Mouse (Mus musculus) embryonic facial prominence, embryonic 11.5 days (tissue): ENCODE measurements at regions not wholly inside any gene's neighbourhood (a gene's known extent, or its start where the extent isn't known, plus 50 kb on each side); places are given as distances from the start of the nearest gene placed in this dataset.
A peak's percentile ranks its signal among the peaks of the same experiment; 100 is the strongest.

Experiments
- ATAC-seq: fragments of 200-750 bp; cut with Nextera tagmentation; replicated peaks from 2 replicates; pipeline ENCODE4 v1.8.0; 2017; ENCODE audit warnings: low read depth; ENCODE audit not compliant: insufficient number of reproducible peaks, low FRiP score, low TSS enrichment
- DNase-seq: peaks from one replicate; pipeline ENCODE4 v3.0.0-alpha.2; 2015; ENCODE audit warnings: low spot score
- H3K27ac ChIP-seq: fragments of 300-500 bp; sonication (generic); replicated peaks from 2 replicates; pipeline ENCODE4 v1.5.1; 2014; ENCODE audit warnings: mild to moderate bottlenecking, low read depth, low read length, control low read depth
- H3K27me3 ChIP-seq: fragments of 300-500 bp; sonication (generic); 2 replicates; pipeline ENCODE4 v1.6.1; 2014; ENCODE audit warnings: mild to moderate bottlenecking, low read length, moderate library complexity, mixed read lengths; ENCODE audit not compliant: control insufficient read depth, insufficient read depth
- H3K36me3 ChIP-seq: fragments of 300-500 bp; sonication (generic); replicated peaks from 2 replicates; pipeline ENCODE4 v1.6.1; 2014; ENCODE audit warnings: low read depth, mild to moderate bottlenecking, low read length, moderate library complexity, mixed read lengths; ENCODE audit not compliant: control insufficient read depth, insufficient read depth
- H3K4me1 ChIP-seq: fragments of 300-500 bp; sonication (generic); 2 replicates; pipeline ENCODE4 v1.6.1; 2014; ENCODE audit warnings: low read length, mixed read lengths; ENCODE audit not compliant: control insufficient read depth, insufficient read depth
- H3K4me2 ChIP-seq: fragments of 300-500 bp; sonication (generic); 2 replicates; pipeline ENCODE4 v1.6.1; 2014; ENCODE audit warnings: low read depth, mild to moderate bottlenecking, control low read depth, low read length, moderate library complexity
- H3K4me3 ChIP-seq: fragments of 300-500 bp; sonication (generic); 2 replicates; pipeline ENCODE4 v1.5.1; 2014; ENCODE audit warnings: low read depth, low read length, control low read depth
- H3K9ac ChIP-seq: fragments of 300-500 bp; sonication (generic); replicated peaks from 2 replicates; pipeline ENCODE4 v1.6.1; 2014; ENCODE audit warnings: mild to moderate bottlenecking, control low read depth, low read length
- H3K9me3 ChIP-seq: fragments of 300-500 bp; sonication (generic); replicated peaks from 2 replicates; pipeline ENCODE4 v1.6.1; 2016; ENCODE audit warnings: mild to moderate bottlenecking, low read length, inconsistent platforms, mixed read lengths; ENCODE audit not compliant: control insufficient read depth
- WGBS: fragments of 180-500 bp; shearing (Covaris S2); extraction: QIAGEN DNeasy Blood & Tissue Kit; methylation state at CpG from one replicate; pipeline ENCODE4 v1.1.7; 2014; 5-methylcytosine and 5-hydroxymethylcytosine counted together

DNA sequence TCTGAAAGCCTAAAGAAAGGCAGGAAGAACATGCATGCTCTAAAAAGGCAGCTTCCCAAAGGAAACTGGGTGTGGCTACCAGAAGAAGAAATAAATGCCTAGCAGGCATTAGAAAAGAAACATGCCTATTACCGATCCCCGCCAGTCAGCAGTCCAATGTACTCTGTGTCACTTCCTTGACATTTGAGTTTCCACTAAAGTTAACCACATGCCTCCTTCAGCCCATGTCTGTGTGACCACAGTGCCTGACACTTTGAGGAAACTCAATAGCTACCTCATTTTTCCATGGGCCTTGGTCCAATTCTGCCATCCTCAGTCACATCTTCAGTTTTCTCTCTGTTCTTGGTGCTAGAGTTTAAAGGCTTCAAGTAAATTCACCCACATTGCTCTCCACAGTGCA is 233.7 kb upstream of the Isx start:
- no peak overlapping the region for H3K27ac ChIP-seq
- ATAC-seq (no peak), DNase-seq (no peak)
- no peaks in the 10 kb centered on the region for H3K27me3 ChIP-seq
- 78% methylated on average over 2 of the region's 2 CpGs for WGBS
- H3K9ac ChIP-seq = no peak overlapping the region
- no peaks in the 10 kb centered on the region for H3K4me1 ChIP-seq
- H3K9me3 ChIP-seq = no peaks in the 10 kb centered on the region
- no peaks in the 10 kb centered on the region for H3K36me3 ChIP-seq
- no peak overlapping the region for H3K4me2 ChIP-seq
- H3K4me3 ChIP-seq = no peak overlapping the region

DNA sequence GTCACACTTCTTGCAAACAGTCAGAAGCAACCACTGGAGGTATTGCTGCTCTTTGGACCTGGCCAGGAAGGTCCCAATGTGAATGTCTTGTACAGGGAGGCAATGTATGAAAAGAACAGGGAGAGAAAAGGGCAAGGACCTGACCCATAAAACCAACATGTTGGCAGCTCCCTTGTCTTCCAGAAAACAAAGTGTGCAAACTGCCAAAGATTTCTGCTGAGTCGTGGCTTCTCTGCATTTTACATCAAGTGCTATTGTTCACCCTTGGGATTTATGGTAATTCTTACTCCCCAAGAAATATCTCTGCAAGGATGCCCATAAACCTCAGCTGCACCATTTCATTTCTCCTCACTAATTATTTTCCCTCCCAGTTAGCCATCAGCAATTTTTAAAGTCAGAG is 232.3 kb upstream of the Isx start:
- no peak overlapping the region for H3K4me2 ChIP-seq
- no peaks in the 10 kb centered on the region for H3K36me3 ChIP-seq
- H3K4me3 ChIP-seq = no peak overlapping the region
- no peaks in the 10 kb centered on the region for H3K27me3 ChIP-seq
- no peak overlapping the region for H3K9ac ChIP-seq
- ATAC-seq = no peak
- no peaks in the 10 kb centered on the region for H3K9me3 ChIP-seq
- WGBS = 50% methylated on average over 1 of the region's 1 CpGs
- H3K27ac ChIP-seq = no peak overlapping the region
- H3K4me1 ChIP-seq = no peaks in the 10 kb centered on the region
- DNase-seq = no peak

DNA sequence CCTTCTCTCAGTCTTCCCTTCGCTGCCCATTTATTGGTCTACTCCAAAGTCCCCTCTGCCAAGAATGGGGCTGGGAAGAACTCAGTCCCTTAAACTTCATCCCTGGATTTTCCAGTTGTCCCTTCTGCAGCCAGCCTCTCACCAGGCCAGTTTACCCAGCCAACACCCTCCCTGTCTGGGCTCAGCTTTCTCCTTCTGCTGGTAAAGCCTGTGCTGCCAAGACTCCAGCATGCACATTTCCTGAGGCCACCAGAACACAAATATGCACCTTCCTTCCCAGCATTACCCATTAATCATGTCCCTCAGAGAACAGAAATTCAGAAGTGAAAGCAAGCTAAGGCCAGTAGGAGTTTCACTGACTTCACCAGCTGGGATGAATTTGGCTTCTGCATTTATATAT is 213.0 kb upstream of the Isx start:
- Histone ChIP-seq H3K9me3 (no peaks in the 10 kb centered on the region), H3K27me3 (no peaks in the 10 kb centered on the region), H3K36me3 (no peaks in the 10 kb centered on the region), H3K4me3 (no peak overlapping the region), H3K27ac (no peak overlapping the region), H3K4me1 (no peaks in the 10 kb centered on the region), H3K4me2 (no peak overlapping the region), H3K9ac (no peak overlapping the region)
- ATAC-seq (no peak), DNase-seq (no peak)
- WGBS = 93% methylated on average over 1 of the region's 1 CpGs

- Histone ChIP-seq H3K27me3 (no peaks in the 10 kb centered on the region), H3K4me3 (no peak overlapping the region), H3K9me3 (no peaks in the 10 kb centered on the region), H3K4me1 (no peaks in the 10 kb centered on the region), H3K9ac (no peak overlapping the region), H3K36me3 (no peaks in the 10 kb centered on the region), H3K4me2 (no peak overlapping the region), H3K27ac (no peak overlapping the region)
- DNase-seq (no peak), ATAC-seq (no peak)
These were observed 184.6 kb upstream of the Isx start for GRCm38 (mm10) chr8:74688342-74688741.

- ATAC-seq (no peak), DNase-seq (no peak)
- H3K4me2 ChIP-seq = no peak overlapping the region
- no peak overlapping the region for H3K27ac ChIP-seq
- no peaks in the 10 kb centered on the region for H3K36me3 ChIP-seq
- H3K9ac ChIP-seq = no peak overlapping the region
- H3K27me3 ChIP-seq = no peaks in the 10 kb centered on the region
- no peaks in the 10 kb centered on the region for H3K9me3 ChIP-seq
- H3K4me3 ChIP-seq = no peak overlapping the region
- H3K4me1 ChIP-seq = no peaks in the 10 kb centered on the region
These were observed 177.0 kb upstream of the Isx start for GRCm38 (mm10) chr8:74696001-74696400.

DNA sequence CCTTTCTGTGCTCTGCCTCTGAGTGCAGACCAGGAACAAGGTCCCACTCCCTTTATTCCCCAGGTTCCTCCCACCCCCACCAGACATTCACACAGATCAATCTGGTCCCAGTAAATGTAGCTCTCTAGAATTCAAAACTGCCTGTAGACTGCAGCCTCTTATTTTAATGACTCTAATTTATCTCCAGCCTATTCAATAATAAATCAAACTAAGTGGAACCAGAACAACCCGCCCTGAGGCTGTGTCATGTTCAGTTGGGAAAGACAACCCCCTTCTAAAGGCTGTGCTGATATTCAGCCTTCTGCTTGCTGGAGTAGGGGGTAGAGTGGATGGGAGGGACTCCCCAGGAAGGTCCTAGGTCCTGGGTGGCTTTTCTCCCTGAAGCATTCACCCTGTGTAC is 175.7 kb upstream of the Isx start:
- peak; percentile 44; the same call in 1 of the 2 replicates for ATAC-seq
- 61% methylated on average over 1 of the region's 1 CpGs for WGBS
- Histone ChIP-seq H3K4me3 (no peak overlapping the region), H3K27ac (no peak overlapping the region), H3K27me3 (no peaks in the 10 kb centered on the region), H3K4me2 (no peak overlapping the region), H3K9me3 (no peaks in the 10 kb centered on the region), H3K9ac (no peak overlapping the region), H3K36me3 (no peaks in the 10 kb centered on the region), H3K4me1 (no peaks in the 10 kb centered on the region)
- DNase-seq = peak; percentile 13

- no peak overlapping the region for H3K9ac ChIP-seq
- DNase-seq = no peak
- no peak overlapping the region for H3K4me2 ChIP-seq
- no peaks in the 10 kb centered on the region for H3K4me1 ChIP-seq
- no peaks in the 10 kb centered on the region for H3K27me3 ChIP-seq
- no peak overlapping the region for H3K4me3 ChIP-seq
- H3K9me3 ChIP-seq = no peaks in the 10 kb centered on the region
- no peak overlapping the region for H3K27ac ChIP-seq
- H3K36me3 ChIP-seq = no peaks in the 10 kb centered on the region
- WGBS = 76% methylated on average over 3 of the region's 3 CpGs
- ATAC-seq = no peak
These were observed 160.4 kb upstream of the Isx start for GRCm38 (mm10) chr8:74712617-74713016.

- WGBS = 68% methylated on average over 5 of the region's 5 CpGs
- Histone ChIP-seq H3K9me3 (no peaks in the 10 kb centered on the region), H3K4me3 (no peak overlapping the region), H3K9ac (no peak overlapping the region), H3K36me3 (no peaks in the 10 kb centered on the region), H3K4me1 (no peaks in the 10 kb centered on the region), H3K27me3 (no peaks in the 10 kb centered on the region), H3K4me2 (no peak overlapping the region), H3K27ac (no peak overlapping the region)
- no peak for DNase-seq
- ATAC-seq = no peak
These were observed 156.9 kb upstream of the Isx start for GRCm38 (mm10) chr8:74716030-74716429.

DNA sequence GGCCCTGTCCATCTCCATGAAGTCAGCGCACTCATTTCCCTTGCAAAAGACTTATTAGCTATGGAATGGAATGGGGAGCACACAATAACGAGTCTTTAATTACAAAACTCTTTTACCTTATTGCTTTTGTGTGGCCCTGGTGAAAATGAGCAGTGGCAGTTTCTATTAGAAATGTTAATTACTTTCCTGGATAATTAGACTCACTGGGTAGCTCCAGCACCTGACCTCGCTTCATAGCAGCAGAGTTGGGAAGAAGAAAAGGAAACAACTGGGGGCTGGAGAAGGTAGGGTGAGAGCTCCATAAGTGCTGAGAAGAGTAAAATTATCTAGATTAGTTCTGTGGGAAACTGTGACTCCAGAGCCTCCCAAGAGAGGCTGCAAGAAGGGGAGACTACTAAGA is 108.2 kb upstream of the Isx start:
- H3K36me3 ChIP-seq = no peaks in the 10 kb centered on the region
- DNase-seq = no peak
- no peaks in the 10 kb centered on the region for H3K4me1 ChIP-seq
- no peaks in the 10 kb centered on the region for H3K27me3 ChIP-seq
- H3K27ac ChIP-seq = no peak overlapping the region
- H3K9me3 ChIP-seq = no peaks in the 10 kb centered on the region
- no peak overlapping the region for H3K4me3 ChIP-seq
- H3K9ac ChIP-seq = no peak overlapping the region
- H3K4me2 ChIP-seq = no peak overlapping the region
- 60% methylated on average over 3 of the region's 3 CpGs for WGBS
- ATAC-seq = no peak
